Mouse (Mus musculus) left cerebral cortex, postnatal 36 days (tissue): Measurements from ENCODE around the gene Lurap1l. TPM values are rescaled to one million over a fixed set of nuclear protein-coding genes. Genes with fewer than 3 reads are reported as not detected.

ENCODE experiments used
- DNase-seq, 2 experiments: peaks; one replicate each; pipeline ENCODE4 v3.0.0; 2021 to 2022; ENCODE audit warnings: low spot score in 2 of 2, mixed read lengths in 1 of 2
- intact Hi-C: fragments of 180-260 bp; cut with DNase I; formaldehyde crosslinking; loops from one replicate; pipeline ENCODE4 v1.15.1; 2025
- total RNA-seq, 2 experiments: library from RNA; stranded (reverse); gene quantifications; 2 replicates each; pipeline ENCODE4 v1.2.3; 2021

Lurap1l gene
- total RNA-seq: 10 to 100 TPM in 1 of 2 experiments, 1 to 10 TPM in 1; 8.8 to 11.8 TPM

GRCm38 (mm10) chr4:80910481-80910870 is at the start of gene Lurap1l:
Lurap1l (plus strand) TSS chr4:80910646.
- DNase-seq: peak; percentile 53 to 56
- intact Hi-C loops: loop anchor here (5.0 kb wide), 1 partner anchor 202 kb away; no protein-coding TSS in a partner anchor

- intact Hi-C loops: loop anchor here (10.0 kb wide), 1 partner anchor 312 kb away; no protein-coding TSS in a partner anchor
- no peak for DNase-seq
Observed at GRCm38 (mm10) chr4:80862962-80863361, 47.5 kb upstream of the Lurap1l start.

GRCm38 (mm10) chr4:80863906-80864305 is 46.5 kb upstream of the Lurap1l start:
- DNase-seq: no peak
- intact Hi-C loops: loop anchor here (10.0 kb wide), 1 partner anchor 311 kb away; no protein-coding TSS in a partner anchor

- DNase-seq: peak; percentile 77 to 78
- intact Hi-C loops: loop anchor here (10.0 kb wide), 1 partner anchor 310 kb away; no protein-coding TSS in a partner anchor
Observed at GRCm38 (mm10) chr4:80864511-80864922, 45.9 kb upstream of the Lurap1l start.

GRCm38 (mm10) chr4:80866065-80866464 is 44.4 kb upstream of the Lurap1l start:
- intact Hi-C loops: loop anchor here (10.0 kb wide), 1 partner anchor 309 kb away; no protein-coding TSS in a partner anchor
- DNase-seq: no peak

- no peak for DNase-seq
- intact Hi-C loops: loop anchor here (10.0 kb wide), 1 partner anchor 305 kb away; no protein-coding TSS in a partner anchor
Observed at GRCm38 (mm10) chr4:80869598-80869997, 40.8 kb upstream of the Lurap1l start.

GRCm38 (mm10) chr4:80872847-80873644 is 37.4 kb upstream of the Lurap1l start:
- DNase-seq: no peak
- intact Hi-C loops: loop anchor here (2.0 to 5.0 kb wide), 2 partner anchors 238 to 379 kb away; no protein-coding TSS in a partner anchor

GRCm38 (mm10) chr4:80874121-80874859 is 36.2 kb upstream of the Lurap1l start:
- intact Hi-C loops: loop anchor here (5.0 kb wide), 1 partner anchor 378 kb away; no protein-coding TSS in a partner anchor

GRCm38 (mm10) chr4:80875055-80875454 is 35.4 kb upstream of the Lurap1l start:
- intact Hi-C loops: no loop called here

More at GRCm38 (mm10) chr4:80874121-80874859, 36.2 kb upstream of the Lurap1l start:
- DNase-seq: no peak

GRCm38 (mm10) chr4:80881996-80882599 is 28.3 kb upstream of the Lurap1l start:
- intact Hi-C loops: no loop called here
- no peak for DNase-seq

More at GRCm38 (mm10) chr4:80875055-80875454, 35.4 kb upstream of the Lurap1l start:
- no peak for DNase-seq

- intact Hi-C loops: no loop called here
- no peak for DNase-seq
Observed at GRCm38 (mm10) chr4:80886631-80887030, 23.8 kb upstream of the Lurap1l start.

GRCm38 (mm10) chr4:80891004-80891403 is 19.4 kb upstream of the Lurap1l start:
- intact Hi-C loops: no loop called here

GRCm38 (mm10) chr4:80895278-80895894 is 15.1 kb upstream of the Lurap1l start:
- intact Hi-C loops: no loop called here
- DNase-seq: no peak

More at GRCm38 (mm10) chr4:80891004-80891403, 19.4 kb upstream of the Lurap1l start:
- no peak for DNase-seq

GRCm38 (mm10) chr4:80906726-80907125 is 3.7 kb upstream of the Lurap1l start:
- intact Hi-C loops: no loop called here
- no peak for DNase-seq

- no peak for DNase-seq
- intact Hi-C loops: no loop called here
Observed at GRCm38 (mm10) chr4:80907973-80908372, 2.5 kb upstream of the Lurap1l start.

GRCm38 (mm10) chr4:80908902-80909301 is 1.5 kb upstream of the Lurap1l start:
- intact Hi-C loops: no loop called here
- DNase-seq: no peak

GRCm38 (mm10) chr4:80910871-80911701 is 640 bp downstream of the Lurap1l start:
- DNase-seq: peak; percentile 73 to 74
- intact Hi-C loops: loop anchor here (5.0 kb wide), 1 partner anchor 201 kb away; no protein-coding TSS in a partner anchor
